Mouse (Mus musculus) myocyte (in vitro differentiated cells): ENCODE measurements around the gene Adamtsl5.

ENCODE experiments used
- CEBPB ChIP-seq: IDR thresholded peaks from 2 replicates; pipeline ENCODE4 v1.6.1; 2011; ENCODE audit warnings: mild to moderate bottlenecking, moderate library complexity; ENCODE audit not compliant: poor library complexity, insufficient read depth, severe bottlenecking
- POLR2A ChIP-seq: IDR thresholded peaks from one replicate; pipeline ENCODE4 v1.6.1; 2011; ENCODE audit warnings: low read depth, mild to moderate bottlenecking, control low read depth, moderate library complexity; ENCODE audit not compliant: insufficient read length

DNA sequence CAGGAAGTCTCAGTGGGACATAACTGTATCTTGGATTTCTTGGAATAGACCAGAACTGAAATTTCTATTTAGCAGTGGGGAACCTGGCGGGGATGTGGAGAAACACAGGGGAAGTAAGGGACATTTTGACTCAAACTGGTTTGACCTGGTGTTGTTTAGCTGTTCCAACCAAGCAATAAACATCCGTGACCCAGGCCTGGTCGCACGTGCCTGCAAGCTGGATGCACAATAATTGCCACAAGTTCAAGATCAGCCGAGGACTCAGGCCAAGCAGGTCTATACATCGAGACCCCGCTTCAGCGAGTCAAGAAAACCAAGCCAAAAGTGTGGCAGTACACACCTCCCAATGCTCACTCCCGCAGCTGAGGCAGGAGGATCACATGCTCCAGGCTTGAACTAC lies 23.8 kb upstream of the Adamtsl5 start:
- TF ChIP-seq CEBPB, result no peak
- TF ChIP-seq POLR2A, result no peak
